Mouse (Mus musculus) gastrocnemius, postnatal 14 days (tissue): ENCODE data around the gene Wdfy4. TPM values are rescaled to one million over a fixed set of nuclear protein-coding genes. Genes with fewer than 3 reads are reported as not detected.

ENCODE experiments used
- DNase-seq: peaks from one replicate; pipeline ENCODE4 v3.0.0; 2021; ENCODE audit warnings: mixed read lengths
- intact Hi-C: fragments of 180-260 bp; cut with DNase I; formaldehyde crosslinking; loops from one replicate; pipeline ENCODE4 v1.15.1; 2025; ENCODE audit warnings: low total_unique reads
- total RNA-seq, 2 experiments: library from RNA; stranded (reverse); gene quantifications; 2 replicates each; pipeline ENCODE4 v1.2.3; 2021

Gene Wdfy4
- total RNA-seq, 2 experiments from 2014 or later, result 1.0 to 2.1 TPM

GRCm38 (mm10) chr14:33194241-33194640 lies 8.9 kb upstream of the Wdfy4 start:
- no peak for DNase-seq
- intact Hi-C loops, result no loop called here

GRCm38 (mm10) chr14:33193762-33194161 lies 8.5 kb upstream of the Wdfy4 start:
- no peak for DNase-seq
- intact Hi-C loops, result no loop called here

- intact Hi-C loops, result no loop called here
Measured at GRCm38 (mm10) chr14:33190646-33191045, 5.3 kb upstream of the Wdfy4 start.

GRCm38 (mm10) chr14:33189849-33190423 lies 4.6 kb upstream of the Wdfy4 start:
- no peak for DNase-seq
- intact Hi-C loops, result no loop called here

More at GRCm38 (mm10) chr14:33190646-33191045, 5.3 kb upstream of the Wdfy4 start:
- no peak for DNase-seq

- DNase-seq, result no peak
- intact Hi-C loops, result no loop called here
Measured at GRCm38 (mm10) chr14:33189230-33189629, 3.9 kb upstream of the Wdfy4 start.

GRCm38 (mm10) chr14:33187201-33187600 lies 1.9 kb upstream of the Wdfy4 start:
- no peak for DNase-seq
- intact Hi-C loops, result no loop called here

- intact Hi-C loops, result no loop called here
- DNase-seq, result no peak
Measured at GRCm38 (mm10) chr14:33180102-33180501, 5.2 kb downstream of the Wdfy4 start.

- no peak for DNase-seq
- intact Hi-C loops, result no loop called here
Measured at GRCm38 (mm10) chr14:33175059-33175821, 10.1 kb downstream of the Wdfy4 start.

- DNase-seq, result no peak
- intact Hi-C loops, result no loop called here
Measured at GRCm38 (mm10) chr14:33171942-33172341, 13.4 kb downstream of the Wdfy4 start.

- intact Hi-C loops, result no loop called here
- no peak for DNase-seq
Measured at GRCm38 (mm10) chr14:33168750-33169149, 16.6 kb downstream of the Wdfy4 start.

GRCm38 (mm10) chr14:33162238-33162637 lies 23.1 kb downstream of the Wdfy4 start:
- intact Hi-C loops, result no loop called here
- no peak for DNase-seq

GRCm38 (mm10) chr14:33158268-33158667 lies 27.0 kb downstream of the Wdfy4 start:
- intact Hi-C loops, result no loop called here
- no peak for DNase-seq

- DNase-seq, result no peak
- intact Hi-C loops, result no loop called here
Measured at GRCm38 (mm10) chr14:33152941-33153340, 32.4 kb downstream of the Wdfy4 start.

GRCm38 (mm10) chr14:33146287-33146686 lies 39.0 kb downstream of the Wdfy4 start:
- DNase-seq, result no peak
- intact Hi-C loops, result no loop called here

GRCm38 (mm10) chr14:33136843-33137242 lies 48.5 kb downstream of the Wdfy4 start:
- intact Hi-C loops, result no loop called here
- DNase-seq, result no peak

- intact Hi-C loops, result no loop called here
- DNase-seq, result no peak
Measured at GRCm38 (mm10) chr14:33135170-33135569, 50.1 kb downstream of the Wdfy4 start.

GRCm38 (mm10) chr14:33131044-33131758 lies 54.1 kb downstream of the Wdfy4 start:
- intact Hi-C loops, result no loop called here
- DNase-seq, result no peak

GRCm38 (mm10) chr14:33116590-33116989 lies 68.7 kb downstream of the Wdfy4 start:
- intact Hi-C loops, result no loop called here
- DNase-seq, result no peak

GRCm38 (mm10) chr14:33104809-33105208 lies 80.5 kb downstream of the Wdfy4 start:
- intact Hi-C loops, result no loop called here
- DNase-seq, result no peak

- intact Hi-C loops, result no loop called here
- DNase-seq, result no peak
Measured at GRCm38 (mm10) chr14:33101609-33102008, 83.7 kb downstream of the Wdfy4 start.

GRCm38 (mm10) chr14:33099926-33100325 lies 85.4 kb downstream of the Wdfy4 start:
- intact Hi-C loops, result no loop called here
- DNase-seq, result no peak
